Mouse (Mus musculus) heart, embryonic 10.5 days (tissue): ENCODE data around the gene Ssh1. TPM values are rescaled to one million over a fixed set of nuclear protein-coding genes. Genes with fewer than 3 reads are reported as not detected.

Experiments
- DNase-seq: peaks from one replicate; pipeline ENCODE4 v3.0.0-alpha.2; 2017; ENCODE audit warnings: low spot score
- H3K27ac ChIP-seq: fragments of 300-500 bp; sonication (generic); 2 replicates; pipeline ENCODE4 v1.5.1; 2016; ENCODE audit warnings: mild to moderate bottlenecking
- H3K27me3 ChIP-seq: fragments of 300-500 bp; sonication (generic); 2 replicates; pipeline ENCODE4 v1.6.1; 2016; ENCODE audit warnings: mild to moderate bottlenecking; ENCODE audit not compliant: poor library complexity, insufficient read depth, severe bottlenecking
- H3K36me3 ChIP-seq: fragments of 300-500 bp; sonication (generic); 2 replicates; pipeline ENCODE4 v1.6.1; 2016; ENCODE audit warnings: mild to moderate bottlenecking, moderate library complexity
- H3K4me1 ChIP-seq: fragments of 300-500 bp; sonication (generic); 2 replicates; pipeline ENCODE4 v1.6.1; 2016; ENCODE audit warnings: mild to moderate bottlenecking
- H3K4me3 ChIP-seq: fragments of 300-500 bp; sonication (generic); 2 replicates; pipeline ENCODE4 v1.5.1; 2016; ENCODE audit warnings: mild to moderate bottlenecking, moderate library complexity
- H3K9me3 ChIP-seq: fragments of 300-500 bp; sonication (generic); 2 replicates; pipeline ENCODE4 v1.6.1; 2016; ENCODE audit warnings: mild to moderate bottlenecking, moderate library complexity
- WGBS: fragments of 180-500 bp; shearing (Covaris S2); methylation state at CpG from one replicate; pipeline ENCODE4 v1.1.7; 2016; 5-methylcytosine and 5-hydroxymethylcytosine counted together
- polyA plus RNA-seq: library from polyadenylated mRNA; unstranded; fragments of >200 nt; fragmentation: Nextera tagmentation; extraction: Ambion mirVana; gene quantifications from 2 replicates; pipeline ENCODE4 v1.2.1, GENCODE M21; 2016

The Ssh1 gene
- polyA plus RNA-seq, 1 experiment from 2014 or later = 18.3 TPM

- Histone ChIP-seq H3K36me3 (peaks cover 5% of the 10 kb centered on the region; the same call in 1 of the 2 replicates), H3K4me3 (no peak overlapping the region), H3K4me1 (peaks cover 35% of the 10 kb centered on the region), H3K27me3 (no peaks in the 10 kb centered on the region), H3K9me3 (peaks cover 11% of the 10 kb centered on the region; the same call in 1 of the 2 replicates), H3K27ac (no peak overlapping the region; the same call in none of the 2 replicates)
- DNase-seq = no peak
- 69% methylated on average over 3 of the region's 3 CpGs for WGBS
Measured at GRCm38 (mm10) chr5:113932310-113932709, 61.4 kb downstream of the Ssh1 start.

- WGBS = 33% methylated on average over 18 of the region's 18 CpGs
- H3K36me3 ChIP-seq = peaks cover 5% of the 10 kb centered on the region; the same call in 1 of the 2 replicates
- H3K4me3 ChIP-seq = peak overlapping the region; percentile 37; the same call in 1 of the 2 replicates
- H3K4me1 ChIP-seq = peaks cover 36% of the 10 kb centered on the region
- H3K9me3 ChIP-seq = peaks cover 11% of the 10 kb centered on the region; the same call in 1 of the 2 replicates
- peak; percentile 91 for DNase-seq
- peak overlapping the region; percentile 77 for H3K27ac ChIP-seq
- H3K27me3 ChIP-seq = no peaks in the 10 kb centered on the region
Measured at GRCm38 (mm10) chr5:113930648-113931609, 62.8 kb downstream of the Ssh1 start.

GRCm38 (mm10) chr5:113929950-113930647 lies 63.6 kb downstream of the Ssh1 start:
- Histone ChIP-seq H3K27ac (peak overlapping the region; percentile 71), H3K36me3 (peaks cover 5% of the 10 kb centered on the region; the same call in 1 of the 2 replicates), H3K4me3 (no peak overlapping the region), H3K9me3 (peaks cover 11% of the 10 kb centered on the region; the same call in 1 of the 2 replicates), H3K4me1 (peaks cover 43% of the 10 kb centered on the region), H3K27me3 (no peaks in the 10 kb centered on the region)
- DNase-seq = no peak
- WGBS = 49% methylated on average over 10 of the region's 10 CpGs

- H3K27ac ChIP-seq = peak overlapping the region; percentile 71; the same call in 1 of the 2 replicates
- 55% methylated on average over 10 of the region's 10 CpGs for WGBS
- peaks cover 42% of the 10 kb centered on the region for H3K4me1 ChIP-seq
- H3K9me3 ChIP-seq = peaks cover 11% of the 10 kb centered on the region; the same call in 1 of the 2 replicates
- H3K36me3 ChIP-seq = peaks cover 5% of the 10 kb centered on the region; the same call in 1 of the 2 replicates
- H3K27me3 ChIP-seq = no peaks in the 10 kb centered on the region
- DNase-seq = no peak
- no peak overlapping the region for H3K4me3 ChIP-seq
Measured at GRCm38 (mm10) chr5:113929526-113929925, 64.2 kb downstream of the Ssh1 start.

GRCm38 (mm10) chr5:113924608-113925007 lies 69.1 kb downstream of the Ssh1 start:
- DNase-seq = no peak
- 83% methylated on average over 4 of the region's 4 CpGs for WGBS
- peaks cover 5% of the 10 kb centered on the region; the same call in 1 of the 2 replicates for H3K36me3 ChIP-seq
- no peaks in the 10 kb centered on the region for H3K27me3 ChIP-seq
- peaks cover 23% of the 10 kb centered on the region for H3K4me1 ChIP-seq
- no peak overlapping the region for H3K4me3 ChIP-seq
- H3K27ac ChIP-seq = no peak overlapping the region
- H3K9me3 ChIP-seq = peaks cover 11% of the 10 kb centered on the region; the same call in 1 of the 2 replicates

GRCm38 (mm10) chr5:113921310-113922166 lies 72.2 kb downstream of the Ssh1 start:
- Histone ChIP-seq H3K27me3 (no peaks in the 10 kb centered on the region), H3K27ac (peak overlapping the region; percentile 59; the same call in 1 of the 2 replicates), H3K36me3 (no peaks in the 10 kb centered on the region), H3K4me3 (no peak overlapping the region), H3K9me3 (no peaks in the 10 kb centered on the region), H3K4me1 (peaks cover 33% of the 10 kb centered on the region)
- DNase-seq = no peak
- WGBS = 47% methylated on average over 6 of the region's 6 CpGs

- no peaks in the 10 kb centered on the region for H3K36me3 ChIP-seq
- H3K4me3 ChIP-seq = no peak overlapping the region
- H3K9me3 ChIP-seq = no peaks in the 10 kb centered on the region
- peak overlapping the region; percentile 49; the same call in 1 of the 2 replicates for H3K27ac ChIP-seq
- peaks cover 37% of the 10 kb centered on the region for H3K4me1 ChIP-seq
- no peaks in the 10 kb centered on the region for H3K27me3 ChIP-seq
- no peak for DNase-seq
- 72% methylated on average over 7 of the region's 7 CpGs for WGBS
Measured at GRCm38 (mm10) chr5:113919060-113919459, 74.6 kb downstream of the Ssh1 start.

- 59% methylated on average over 9 of the region's 9 CpGs for WGBS
Measured at GRCm38 (mm10) chr5:113918654-113919053, 75.0 kb downstream of the Ssh1 start.

GRCm38 (mm10) chr5:113910705-113911104 lies 83.0 kb downstream of the Ssh1 start:
- H3K27me3 ChIP-seq = no peaks in the 10 kb centered on the region
- WGBS = 77% methylated on average over 6 of the region's 6 CpGs
- DNase-seq = no peak

More at GRCm38 (mm10) chr5:113918654-113919053, 75.0 kb downstream of the Ssh1 start:
- Histone ChIP-seq H3K36me3 (no peaks in the 10 kb centered on the region), H3K4me3 (no peak overlapping the region), H3K27ac (peak overlapping the region; percentile 49; the same call in 1 of the 2 replicates), H3K4me1 (peaks cover 37% of the 10 kb centered on the region), H3K9me3 (no peaks in the 10 kb centered on the region), H3K27me3 (no peaks in the 10 kb centered on the region)
- DNase-seq = no peak

GRCm38 (mm10) chr5:113910065-113910701 lies 83.5 kb downstream of the Ssh1 start:
- Histone ChIP-seq H3K9me3 (no peaks in the 10 kb centered on the region), H3K4me1 (peaks cover 49% of the 10 kb centered on the region), H3K36me3 (no peaks in the 10 kb centered on the region), H3K4me3 (peak overlapping the region; percentile 10; the same call in 1 of the 2 replicates), H3K27ac (peak overlapping the region; percentile 67), H3K27me3 (no peaks in the 10 kb centered on the region)
- 29% methylated on average over 10 of the region's 10 CpGs for WGBS
- DNase-seq = no peak

More at GRCm38 (mm10) chr5:113910705-113911104, 83.0 kb downstream of the Ssh1 start:
- Histone ChIP-seq H3K36me3 (no peaks in the 10 kb centered on the region), H3K27ac (0 out of 2 replicates have a peak overlapping the region, but pooled peaks have one; percentile 67), H3K4me3 (no peak overlapping the region), H3K4me1 (peaks cover 49% of the 10 kb centered on the region), H3K9me3 (no peaks in the 10 kb centered on the region)

- no peaks in the 10 kb centered on the region for H3K9me3 ChIP-seq
- H3K4me1 ChIP-seq = peaks cover 54% of the 10 kb centered on the region
- peak within 1 kb of the TSS; percentile 100 for H3K27ac ChIP-seq
- under 1% methylated on average over 67 of the region's 68 CpGs for WGBS
- DNase-seq = peak; percentile 98
- H3K4me3 ChIP-seq = peak within 1 kb of the TSS; percentile 78
- no peaks in the 10 kb centered on the region for H3K27me3 ChIP-seq
- no peaks in the 10 kb centered on the region for H3K36me3 ChIP-seq
Measured at GRCm38 (mm10) chr5:113908592-113909441, 84.9 kb downstream of the Ssh1 start, which contains the start of gene Coro1c. Gene Coro1c, minus strand, starts transcription at chr5:113908758.
